Mouse (Mus musculus) neural tube, embryonic 10.5 days (tissue): ENCODE data around the gene Timm8a2.

ENCODE experiments used
- DNase-seq: peaks from one replicate; pipeline ENCODE4 v3.0.0-alpha.2; 2017; ENCODE audit warnings: low spot score; ENCODE audit errors: extremely low spot score

The Timm8a2 gene

GRCm38 (mm10) chr14:122011768-122012167 is 22.7 kb upstream of the Timm8a2 start:
- DNase-seq: no peak

GRCm38 (mm10) chr14:122012193-122012592 is 22.3 kb upstream of the Timm8a2 start:
- no peak for DNase-seq

- DNase-seq: no peak
Measured at GRCm38 (mm10) chr14:122012814-122013213, 21.7 kb upstream of the Timm8a2 start.

GRCm38 (mm10) chr14:122013417-122013951 is 21.0 kb upstream of the Timm8a2 start:
- no peak for DNase-seq

- no peak for DNase-seq
Measured at GRCm38 (mm10) chr14:122017958-122018357, 16.5 kb upstream of the Timm8a2 start.

- no peak for DNase-seq
Measured at GRCm38 (mm10) chr14:122019389-122019788, 15.1 kb upstream of the Timm8a2 start.

GRCm38 (mm10) chr14:122020567-122020966 is 13.9 kb upstream of the Timm8a2 start:
- no peak for DNase-seq

- DNase-seq: no peak
Measured at GRCm38 (mm10) chr14:122023054-122023453, 11.4 kb upstream of the Timm8a2 start.

- DNase-seq: no peak
Measured at GRCm38 (mm10) chr14:122023928-122024327, 10.5 kb upstream of the Timm8a2 start.

- DNase-seq: no peak
Measured at GRCm38 (mm10) chr14:122028926-122029745, 5.3 kb upstream of the Timm8a2 start.

GRCm38 (mm10) chr14:122029851-122030250 is 4.6 kb upstream of the Timm8a2 start:
- DNase-seq: no peak

- DNase-seq: no peak
Measured at GRCm38 (mm10) chr14:122032045-122032444, 2.4 kb upstream of the Timm8a2 start.

- no peak for DNase-seq
Measured at GRCm38 (mm10) chr14:122035181-122035580, 707 bp downstream of the Timm8a2 start.

GRCm38 (mm10) chr14:122035860-122036259 is 1.4 kb downstream of the Timm8a2 start:
- no peak for DNase-seq

- DNase-seq: no peak
Measured at GRCm38 (mm10) chr14:122038874-122039647, 4.6 kb downstream of the Timm8a2 start.

- DNase-seq: no peak
Measured at GRCm38 (mm10) chr14:122041413-122041825, 6.9 kb downstream of the Timm8a2 start.

GRCm38 (mm10) chr14:122042142-122042694 is 7.7 kb downstream of the Timm8a2 start:
- no peak for DNase-seq

GRCm38 (mm10) chr14:122047784-122048183 is 13.3 kb downstream of the Timm8a2 start:
- no peak for DNase-seq

- DNase-seq: no peak
Measured at GRCm38 (mm10) chr14:122048816-122049215, 14.3 kb downstream of the Timm8a2 start.

GRCm38 (mm10) chr14:122052896-122053635 is 18.6 kb downstream of the Timm8a2 start:
- no peak for DNase-seq

GRCm38 (mm10) chr14:122056871-122057270 is 22.4 kb downstream of the Timm8a2 start:
- no peak for DNase-seq
